Mouse (Mus musculus): Measurements from ENCODE around the gene S100a3. TPM values are rescaled to one million over a fixed set of nuclear protein-coding genes. Genes with fewer than 3 reads are reported as not detected.

S100a3 gene
- 1.2 TPM in 2 replicates for polyA plus RNA-seq (2015; fragmentation: Nextera tagmentation; extraction: Ambion mirVana)

GRCm38 (mm10) chr3:90560008-90560628, at the start of gene S100a3:
Gene S100a3, plus strand, starts transcription at chr3:90560578.

GRCm38 (mm10) chr3:90513796-90514590, 46.4 kb upstream of the S100a3 start, which contains the start of the genes S100a1 and S100a13:
Gene S100a1, minus strand, starts transcription at chr3:90514392.
Gene S100a13, plus strand, starts transcription at chr3:90514435.

GRCm38 (mm10) chr3:90526580-90526979, 33.8 kb upstream of the S100a3 start, which contains the start of gene S100a14:
Gene S100a14, plus strand, starts transcription at chr3:90526856.

DNA sequence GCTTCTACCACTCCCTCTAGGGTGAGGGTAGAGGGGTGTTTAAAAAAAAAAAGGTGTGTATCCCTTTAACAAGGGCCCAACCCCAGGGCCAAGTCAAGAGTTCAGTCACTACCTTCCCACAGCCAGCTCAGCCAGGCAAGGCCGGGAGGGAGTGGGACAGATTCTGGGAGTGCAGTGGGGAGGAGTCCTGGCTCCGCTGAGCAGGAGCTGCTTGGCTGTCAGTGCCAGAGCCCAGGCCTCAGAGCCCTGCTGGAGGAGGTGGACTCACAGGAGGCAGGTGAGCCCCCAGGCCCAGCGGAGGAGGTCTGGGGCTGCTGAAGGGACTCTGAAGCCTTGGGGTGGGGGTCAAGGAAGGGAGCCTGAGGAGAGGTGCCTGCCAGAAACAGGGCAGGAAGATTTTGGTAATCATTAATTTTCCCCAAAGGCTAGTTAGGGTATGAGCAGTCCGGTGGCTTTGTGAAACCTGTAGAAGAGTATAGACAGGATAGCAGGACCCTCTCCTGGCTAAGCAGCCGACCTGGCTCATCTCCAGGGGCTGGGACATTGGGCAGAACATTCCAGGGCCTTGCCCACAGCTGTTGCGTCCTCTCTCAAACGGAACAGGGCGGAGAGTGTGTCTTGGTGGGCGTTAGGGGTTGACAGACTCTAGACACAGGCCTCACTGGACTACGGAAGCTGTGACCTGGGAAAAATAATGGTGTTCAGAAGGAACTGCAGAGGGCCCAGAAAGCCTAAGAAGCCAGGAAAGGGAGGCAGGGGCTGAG, 23.1 kb upstream of the S100a3 start, which contains the start of gene S100a16:
S100a16 (plus strand) TSS at position 114 of the 764 bp plus-strand sequence.

DNA sequence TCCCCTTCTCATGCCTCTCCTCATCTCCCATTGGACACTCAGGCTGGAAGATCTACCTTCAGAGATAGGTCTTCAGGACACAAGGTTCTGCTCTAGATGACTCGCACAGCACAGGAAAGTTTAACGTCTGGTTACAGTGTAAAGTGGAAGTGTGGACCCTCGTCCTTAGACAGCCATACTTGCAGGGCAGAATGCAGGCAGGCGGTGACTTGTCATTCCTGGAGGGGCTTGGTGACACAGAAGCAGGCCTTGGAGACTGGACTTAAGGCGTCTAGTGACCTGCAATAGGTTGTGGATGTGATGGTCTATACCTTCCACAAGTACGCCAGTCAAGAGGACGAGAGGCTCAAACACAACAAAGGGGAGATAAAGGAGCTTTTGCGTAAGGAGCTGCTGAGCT, 29.6 kb downstream of the S100a3 start, which contains the start of gene S100a2:
S100a2 (plus strand) TSS at position 301 of the 400 bp plus-strand sequence.

DNA sequence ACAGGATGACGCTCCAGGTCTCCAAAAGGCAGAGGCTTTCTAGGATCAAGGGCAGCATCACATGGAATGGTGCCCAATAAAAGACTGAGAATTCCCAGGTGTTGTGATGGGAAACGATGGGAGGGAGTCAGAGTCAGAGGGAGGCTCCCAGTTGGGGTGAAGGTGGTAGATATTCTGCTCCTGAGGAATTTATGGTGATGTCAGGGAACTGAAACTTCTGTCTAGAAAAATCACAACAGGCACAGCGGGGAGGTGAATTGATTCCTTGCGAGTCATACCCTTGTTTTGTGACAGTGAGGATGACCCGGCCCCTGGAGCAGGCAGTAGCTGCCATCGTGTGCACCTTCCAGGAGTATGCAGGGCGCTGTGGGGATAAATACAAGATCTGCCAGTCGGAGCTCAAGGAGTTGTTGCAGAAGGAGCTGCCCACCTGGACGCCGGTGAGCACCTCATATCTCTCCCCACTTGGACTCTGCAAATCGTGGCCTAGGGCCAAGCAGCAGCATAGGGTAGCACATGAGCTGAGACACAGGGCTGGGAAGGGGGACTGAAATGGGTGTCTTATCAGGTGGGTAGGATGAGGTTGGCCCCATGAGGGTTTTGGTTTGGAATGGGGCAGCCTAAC, 41.2 kb downstream of the S100a3 start, which contains the start of gene Gm42674:
Gm42674 (plus strand) TSS at position 419 of the 625 bp plus-strand sequence.

DNA sequence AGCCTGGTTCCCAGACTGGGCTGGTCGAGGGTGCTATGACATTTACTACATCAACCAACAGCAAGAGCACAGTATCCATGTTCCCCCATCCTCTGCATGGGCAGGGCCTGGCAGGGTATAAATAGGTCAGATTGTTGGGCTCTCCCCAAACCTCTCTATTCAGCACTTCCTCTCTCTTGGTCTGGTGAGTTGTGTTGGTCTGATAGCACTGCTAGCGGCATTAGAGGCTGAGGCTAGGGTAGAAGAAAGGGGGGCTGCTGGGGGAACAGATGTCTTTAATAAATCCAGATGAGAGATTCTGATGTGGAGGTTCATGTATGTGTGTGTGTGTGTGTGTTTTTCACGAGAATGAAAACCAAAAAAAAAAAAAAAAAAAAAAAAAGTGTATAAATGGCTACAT, 43.2 kb downstream of the S100a3 start, which contains the start of gene S100a4:
S100a4 (plus strand) TSS at position 149 of the 400 bp plus-strand sequence.

GRCm38 (mm10) chr3:90608223-90608622, 47.8 kb downstream of the S100a3 start, which contains the start of gene S100a5:
Gene S100a5, plus strand, starts transcription at chr3:90608523.

GRCm38 (mm10) chr3:90612728-90613291, 52.4 kb downstream of the S100a3 start, which contains the start of gene S100a6:
Gene S100a6, plus strand, starts transcription at chr3:90612882.

Other genes starting within 250 kb of the S100a3 start
- 2.9 and 4.0 TPM in 2 replicates for gene Slc27a3, start 170.6 kb upstream of the S100a3 start, polyA plus RNA-seq (2015; fragmentation: Nextera tagmentation; extraction: Ambion mirVana)
- gene Ints3, start 127.0 kb upstream of the S100a3 start, polyA plus RNA-seq (2015; fragmentation: Nextera tagmentation; extraction: Ambion mirVana): 9.1 and 9.9 TPM in 2 replicates
- gene Npr1, start 94.7 kb upstream of the S100a3 start, polyA plus RNA-seq (2015; fragmentation: Nextera tagmentation; extraction: Ambion mirVana): 7.6 and 8.8 TPM in 2 replicates
- 58.2 and 62.9 TPM in 2 replicates for gene Ilf2, start 84.5 kb upstream of the S100a3 start, polyA plus RNA-seq (2015; fragmentation: Nextera tagmentation; extraction: Ambion mirVana)
- gene Snapin, start 69.5 kb upstream of the S100a3 start, polyA plus RNA-seq (2015; fragmentation: Nextera tagmentation; extraction: Ambion mirVana): 118 and 120 TPM in 2 replicates
- gene Chtop, start 51.1 kb upstream of the S100a3 start, polyA plus RNA-seq (2015; fragmentation: Nextera tagmentation; extraction: Ambion mirVana): 66.7 and 74.5 TPM in 2 replicates
- gene S100a1, start 46.2 kb upstream of the S100a3 start, polyA plus RNA-seq (2015; fragmentation: Nextera tagmentation; extraction: Ambion mirVana): 49.4 and 84.8 TPM in 2 replicates
- gene S100a13, start 46.1 kb upstream of the S100a3 start, polyA plus RNA-seq (2015; fragmentation: Nextera tagmentation; extraction: Ambion mirVana): 55.8 and 71.4 TPM in 2 replicates
- gene S100a14, start 33.7 kb upstream of the S100a3 start, polyA plus RNA-seq (2015; fragmentation: Nextera tagmentation; extraction: Ambion mirVana): 4.5 TPM in 1 of 2 replicates, not detected in the other
- 130 and 181 TPM in 2 replicates for gene S100a16, start 23.3 kb upstream of the S100a3 start, polyA plus RNA-seq (2015; fragmentation: Nextera tagmentation; extraction: Ambion mirVana)
- gene S100a2, start 29.7 kb downstream of the S100a3 start, polyA plus RNA-seq (2015; fragmentation: Nextera tagmentation; extraction: Ambion mirVana): not detected in 2 replicates
- gene Gm42674, start 41.3 kb downstream of the S100a3 start, polyA plus RNA-seq (2015; fragmentation: Nextera tagmentation; extraction: Ambion mirVana): not detected in 2 replicates
- 14.1 and 14.6 TPM in 2 replicates for gene S100a4, start 43.2 kb downstream of the S100a3 start, polyA plus RNA-seq (2015; fragmentation: Nextera tagmentation; extraction: Ambion mirVana)
- not detected in 2 replicates for gene S100a5, start 47.9 kb downstream of the S100a3 start, polyA plus RNA-seq (2015; fragmentation: Nextera tagmentation; extraction: Ambion mirVana)
- gene S100a6, start 52.3 kb downstream of the S100a3 start, polyA plus RNA-seq (2015; fragmentation: Nextera tagmentation; extraction: Ambion mirVana): 205 and 259 TPM in 2 replicates
- gene S100a7a, start 93.4 kb downstream of the S100a3 start, polyA plus RNA-seq (2015; fragmentation: Nextera tagmentation; extraction: Ambion mirVana): not detected in 2 replicates
- 18.5 and 28.7 TPM in 2 replicates for gene S100a8, start 108.4 kb downstream of the S100a3 start, polyA plus RNA-seq (2015; fragmentation: Nextera tagmentation; extraction: Ambion mirVana)
- 8.7 and 17.2 TPM in 2 replicates for gene S100a9, start 135.1 kb downstream of the S100a3 start, polyA plus RNA-seq (2015; fragmentation: Nextera tagmentation; extraction: Ambion mirVana)
- 0.15 TPM in 1 of 2 replicates, not detected in the other for gene Pglyrp4, start 166.3 kb downstream of the S100a3 start, polyA plus RNA-seq (2015; fragmentation: Nextera tagmentation; extraction: Ambion mirVana)
- not detected in 2 replicates for gene Gm5849, start 217.3 kb downstream of the S100a3 start, polyA plus RNA-seq (2015; fragmentation: Nextera tagmentation; extraction: Ambion mirVana)

All from skeletal muscle tissue, postnatal 0 days (tissue).